Mouse (Mus musculus): ENCODE results near the gene Zfyve9.

Zfyve9 gene

DNA sequence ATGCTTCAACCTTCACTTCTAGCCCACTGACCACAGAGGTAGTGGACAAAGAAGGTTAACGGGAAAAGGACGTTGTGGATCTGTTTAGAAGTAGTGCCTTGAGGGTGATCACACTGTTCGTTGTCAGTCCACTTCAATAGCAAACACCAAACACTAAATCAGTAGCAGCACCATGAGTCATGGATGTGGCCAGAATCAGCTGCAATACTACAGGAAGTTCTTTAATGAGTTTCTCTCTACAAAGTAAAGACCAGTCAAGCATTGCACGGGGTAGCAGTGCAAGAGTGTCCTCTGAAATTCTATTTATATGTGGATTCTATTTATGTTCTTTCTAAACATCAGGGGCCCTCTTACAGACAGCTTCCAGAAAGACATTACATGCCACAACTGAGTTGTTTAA lies 182.3 kb downstream of the Zfyve9 start:
- DNase-seq: no peak

DNA sequence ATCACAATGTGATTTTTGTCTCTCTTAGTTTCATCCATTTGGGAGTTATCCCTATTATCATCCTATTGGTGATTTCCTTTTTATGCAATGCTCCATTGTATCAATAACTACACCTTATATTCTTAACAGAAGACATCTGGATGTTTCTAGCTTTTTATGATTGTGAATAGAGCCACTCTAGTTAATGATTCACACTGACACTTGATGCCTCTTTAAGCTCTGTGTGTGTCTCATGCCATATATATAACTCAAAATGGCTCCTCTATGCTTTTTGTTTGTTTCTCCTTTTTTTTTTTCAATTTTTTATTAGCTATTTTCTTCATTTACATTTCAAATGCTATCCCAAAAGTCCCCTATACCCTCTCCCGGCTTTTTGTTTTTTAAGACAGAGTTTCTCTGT lies 184.8 kb downstream of the Zfyve9 start:
- DNase-seq: no peak

DNA sequence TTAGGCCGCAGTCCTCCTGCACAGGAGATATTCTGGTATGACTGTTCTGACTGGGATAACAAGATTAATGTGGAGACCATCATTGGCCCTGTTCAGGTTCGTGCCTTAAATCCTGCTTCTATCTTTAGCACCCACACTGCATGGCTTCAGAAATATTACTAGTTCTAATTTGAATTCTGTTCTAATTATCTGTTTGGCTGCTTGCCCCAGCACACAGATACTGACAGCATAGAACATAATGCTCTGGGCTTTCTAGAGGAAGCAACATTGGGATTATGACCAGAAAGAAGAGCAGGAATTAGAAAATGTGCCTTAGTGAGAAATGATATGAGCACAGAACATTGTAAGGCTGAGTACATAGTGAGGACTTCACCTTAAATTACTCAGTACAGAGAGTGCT lies 187.2 kb downstream of the Zfyve9 start:
- no peak for DNase-seq

Measured in thymus, postnatal 14 days (tissue).